Mouse (Mus musculus) cerebellum, adult 9-10 months (tissue): ENCODE measurements around the gene Ccdc188.

Experiments
- DNase-seq: peaks from one replicate; pipeline ENCODE4 v3.0.0; 2022

Gene Ccdc188

GRCm38 (mm10) chr16:18236676-18237501 lies 19.2 kb downstream of the Ccdc188 start:
- DNase-seq: no peak

- no peak for DNase-seq
Measured at GRCm38 (mm10) chr16:18241581-18241980, 23.9 kb downstream of the Ccdc188 start.

GRCm38 (mm10) chr16:18247521-18248399 lies 30.1 kb downstream of the Ccdc188 start:
- DNase-seq: no peak

- DNase-seq: peak; percentile 97
Measured at GRCm38 (mm10) chr16:18248433-18249363, 31.0 kb downstream of the Ccdc188 start, which contains the start of the genes Trmt2a and Ranbp1. Gene Trmt2a, plus strand, starts transcription at chr16:18248679. Gene Ranbp1, minus strand, starts transcription at chr16:18248732.

GRCm38 (mm10) chr16:18249364-18249967 lies 31.8 kb downstream of the Ccdc188 start:
- DNase-seq: peak; percentile 70

- DNase-seq: no peak
Measured at GRCm38 (mm10) chr16:18250231-18250630, 32.6 kb downstream of the Ccdc188 start.

GRCm38 (mm10) chr16:18250828-18251790 lies 33.4 kb downstream of the Ccdc188 start:
- no peak for DNase-seq

GRCm38 (mm10) chr16:18252736-18253135 lies 35.1 kb downstream of the Ccdc188 start:
- no peak for DNase-seq

GRCm38 (mm10) chr16:18253866-18254265 lies 36.2 kb downstream of the Ccdc188 start:
- DNase-seq: no peak

- no peak for DNase-seq
Measured at GRCm38 (mm10) chr16:18258221-18258620, 40.5 kb downstream of the Ccdc188 start, which contains the start of gene Gm49776. Gene Gm49776, minus strand, starts transcription at chr16:18258321.

GRCm38 (mm10) chr16:18265024-18265423 lies 47.3 kb downstream of the Ccdc188 start:
- no peak for DNase-seq

GRCm38 (mm10) chr16:18268182-18268581 lies 50.5 kb downstream of the Ccdc188 start:
- no peak for DNase-seq
